Mouse (Mus musculus) liver, embryonic 12.5 days (tissue): ENCODE data around the gene Wipi2. TPM values are rescaled to one million over a fixed set of nuclear protein-coding genes. Genes with fewer than 3 reads are reported as not detected.

Source experiments
- ATAC-seq: fragments of 200-750 bp; cut with Nextera tagmentation; 2 replicates; pipeline ENCODE4 v1.8.0; 2017; ENCODE audit warnings: moderate number of reproducible peaks, mild to moderate bottlenecking, moderate library complexity
- H3K27ac ChIP-seq: fragments of 300-500 bp; sonication (generic); 2 replicates; pipeline ENCODE4 v1.5.1; 2016; ENCODE audit warnings: mild to moderate bottlenecking
- H3K27me3 ChIP-seq: fragments of 300-500 bp; sonication (generic); replicated peaks from 2 replicates; pipeline ENCODE4 v1.6.1; 2016; ENCODE audit warnings: mild to moderate bottlenecking, moderate library complexity
- H3K36me3 ChIP-seq: fragments of 300-500 bp; sonication (generic); 2 replicates; pipeline ENCODE4 v1.6.1; 2016; ENCODE audit warnings: mild to moderate bottlenecking, moderate library complexity
- H3K4me1 ChIP-seq: fragments of 300-500 bp; sonication (generic); 2 replicates; pipeline ENCODE4 v1.6.1; 2016
- H3K4me2 ChIP-seq: fragments of 300-500 bp; sonication (generic); 2 replicates; pipeline ENCODE4 v1.6.1; 2016; ENCODE audit warnings: mild to moderate bottlenecking, moderate library complexity
- H3K4me3 ChIP-seq: fragments of 300-500 bp; sonication (generic); 2 replicates; pipeline ENCODE4 v1.5.1; 2016; ENCODE audit warnings: mild to moderate bottlenecking, moderate library complexity
- H3K9ac ChIP-seq: fragments of 300-500 bp; sonication (generic); 2 replicates; pipeline ENCODE4 v1.6.1; 2016; ENCODE audit warnings: mild to moderate bottlenecking, moderate library complexity
- H3K9me3 ChIP-seq: fragments of 300-500 bp; sonication (generic); replicated peaks from 2 replicates; pipeline ENCODE4 v1.6.1; 2016; ENCODE audit warnings: mild to moderate bottlenecking, moderate library complexity
- WGBS: fragments of 180-500 bp; shearing (Covaris S2); methylation state at CpG from one replicate; pipeline ENCODE4 v1.1.7; 2016; ENCODE audit not compliant: insufficient replicate concordance; 5-methylcytosine and 5-hydroxymethylcytosine counted together
- polyA plus RNA-seq: library from polyadenylated mRNA; unstranded; fragments of >200 nt; fragmentation: Nextera tagmentation; extraction: Ambion mirVana; gene quantifications from 2 replicates; pipeline ENCODE4 v1.2.1, GENCODE M21; 2016

Gene Wipi2
- polyA plus RNA-seq, 1 experiment from 2014 or later = 50.1 TPM

DNA sequence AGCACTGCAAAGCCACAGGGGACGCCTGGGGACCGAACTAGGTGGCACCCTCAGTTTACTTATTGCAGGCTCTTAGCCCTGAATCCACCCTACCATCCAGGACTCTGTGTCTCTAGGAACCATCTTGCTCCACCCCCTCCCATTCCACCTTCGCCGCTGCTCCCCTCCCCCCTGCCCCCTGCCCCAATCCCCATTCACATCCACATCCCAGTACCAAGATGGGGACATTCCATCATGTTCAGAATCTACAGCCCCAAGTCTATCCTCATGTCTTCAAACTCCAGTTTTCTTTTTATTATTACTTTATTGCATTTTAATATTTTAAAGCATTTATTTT lies 18.5 kb upstream of the Wipi2 start:
- 15% methylated on average over 4 of the region's 4 CpGs for WGBS
- Histone ChIP-seq H3K9me3 (no peaks in the 10 kb centered on the region), H3K4me3 (peak overlapping the region; percentile 37; the same call in 1 of the 2 replicates), H3K4me2 (peak overlapping the region; percentile 50), H3K27ac (no peak overlapping the region), H3K9ac (0 out of 2 replicates have a peak overlapping the region, but pooled peaks have one; percentile 25), H3K36me3 (no peaks in the 10 kb centered on the region), H3K4me1 (0 out of 2 replicates have a peak, but pooled peaks cover 3% of the 10 kb centered on the region), H3K27me3 (peaks cover 45% of the 10 kb centered on the region)
- ATAC-seq = peak; percentile 31; the same call in 1 of the 2 replicates

- no peak overlapping the region for H3K27ac ChIP-seq
- peaks cover 45% of the 10 kb centered on the region for H3K27me3 ChIP-seq
- no peak overlapping the region for H3K9ac ChIP-seq
- ATAC-seq = no peak
- H3K4me3 ChIP-seq = no peak overlapping the region
- no peak overlapping the region for H3K4me2 ChIP-seq
- WGBS = 60% methylated on average over 4 of the region's 4 CpGs
- H3K36me3 ChIP-seq = no peaks in the 10 kb centered on the region
- no peaks in the 10 kb centered on the region for H3K9me3 ChIP-seq
- peaks cover 5% of the 10 kb centered on the region; the same call in 1 of the 2 replicates for H3K4me1 ChIP-seq
Observed at GRCm38 (mm10) chr5:142610362-142610761, 17.1 kb upstream of the Wipi2 start.

GRCm38 (mm10) chr5:142614513-142614912 lies 13.0 kb upstream of the Wipi2 start:
- Histone ChIP-seq H3K4me2 (no peak overlapping the region), H3K27ac (peak overlapping the region; percentile 63; the same call in 1 of the 2 replicates), H3K9me3 (no peaks in the 10 kb centered on the region), H3K36me3 (no peaks in the 10 kb centered on the region), H3K27me3 (peaks cover 16% of the 10 kb centered on the region), H3K4me3 (no peak overlapping the region), H3K4me1 (peaks cover 11% of the 10 kb centered on the region; the same call in 1 of the 2 replicates), H3K9ac (no peak overlapping the region)
- 59% methylated on average over 3 of the region's 3 CpGs for WGBS
- peak; percentile 66 for ATAC-seq

DNA sequence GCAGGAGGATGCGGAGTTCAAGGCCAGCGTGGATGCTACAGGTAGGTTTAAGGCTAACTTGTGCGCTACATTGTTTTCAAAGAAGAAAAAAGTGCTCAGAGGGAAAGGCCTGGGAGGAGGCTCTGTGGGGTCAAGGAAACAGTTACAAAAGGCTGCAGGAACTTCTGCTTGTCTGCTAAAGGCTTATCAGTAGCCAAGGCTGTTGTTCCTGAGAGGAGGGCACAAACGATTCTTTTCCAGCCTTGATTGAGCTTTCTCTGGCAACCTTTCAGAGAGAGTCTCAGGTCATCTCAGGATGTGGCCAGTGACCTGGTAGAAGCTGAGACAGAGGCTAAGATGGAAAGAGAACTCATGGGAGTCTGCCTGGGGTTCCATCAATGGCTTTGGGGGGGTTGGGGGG lies 11.9 kb upstream of the Wipi2 start:
- no peak for ATAC-seq
- Histone ChIP-seq H3K4me2 (no peak overlapping the region), H3K27me3 (peaks cover 7% of the 10 kb centered on the region; the same call in 1 of the 2 replicates), H3K4me3 (no peak overlapping the region), H3K27ac (no peak overlapping the region), H3K9ac (peak overlapping the region; percentile 39; the same call in 1 of the 2 replicates), H3K9me3 (no peaks in the 10 kb centered on the region), H3K4me1 (peaks cover 11% of the 10 kb centered on the region; the same call in 1 of the 2 replicates), H3K36me3 (no peaks in the 10 kb centered on the region)
- 52% methylated on average over 4 of the region's 4 CpGs for WGBS

DNA sequence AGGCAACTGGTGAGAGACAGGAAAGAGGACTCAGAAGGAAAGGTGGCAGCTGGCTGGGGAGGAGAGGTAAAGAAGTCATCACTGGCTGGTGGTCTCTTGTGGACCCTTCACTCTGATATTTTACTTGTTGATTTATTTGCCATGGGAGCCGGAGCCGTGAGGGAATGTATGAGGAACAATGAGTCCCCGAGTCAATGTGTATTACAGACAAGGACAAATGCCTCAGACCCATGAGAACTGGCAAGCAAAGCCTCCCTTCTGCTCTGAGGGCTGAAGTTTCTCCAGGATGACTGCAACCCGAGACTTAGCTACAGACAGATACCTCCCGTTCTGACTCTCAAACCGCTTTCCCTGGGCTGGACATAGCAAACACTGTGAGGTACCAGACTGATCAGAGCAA lies 11.2 kb upstream of the Wipi2 start:
- no peak for ATAC-seq
- no peaks in the 10 kb centered on the region for H3K36me3 ChIP-seq
- H3K27ac ChIP-seq = no peak overlapping the region
- no peak overlapping the region for H3K4me2 ChIP-seq
- H3K4me3 ChIP-seq = no peak overlapping the region
- H3K9ac ChIP-seq = no peak overlapping the region
- H3K27me3 ChIP-seq = 0 out of 2 replicates have a peak, but pooled peaks cover 4% of the 10 kb centered on the region
- 40% methylated on average over 6 of the region's 6 CpGs for WGBS
- peaks cover 11% of the 10 kb centered on the region; the same call in 1 of the 2 replicates for H3K4me1 ChIP-seq
- no peaks in the 10 kb centered on the region for H3K9me3 ChIP-seq

GRCm38 (mm10) chr5:142619866-142620265 lies 7.6 kb upstream of the Wipi2 start:
- ATAC-seq = no peak
- Histone ChIP-seq H3K27me3 (peaks cover 4% of the 10 kb centered on the region; the same call in 1 of the 2 replicates), H3K4me1 (peaks cover 11% of the 10 kb centered on the region; the same call in 1 of the 2 replicates), H3K4me2 (no peak overlapping the region), H3K9me3 (no peaks in the 10 kb centered on the region), H3K36me3 (no peaks in the 10 kb centered on the region), H3K4me3 (no peak overlapping the region), H3K9ac (no peak overlapping the region), H3K27ac (no peak overlapping the region)
- WGBS = 15% methylated on average over 5 of the region's 5 CpGs

DNA sequence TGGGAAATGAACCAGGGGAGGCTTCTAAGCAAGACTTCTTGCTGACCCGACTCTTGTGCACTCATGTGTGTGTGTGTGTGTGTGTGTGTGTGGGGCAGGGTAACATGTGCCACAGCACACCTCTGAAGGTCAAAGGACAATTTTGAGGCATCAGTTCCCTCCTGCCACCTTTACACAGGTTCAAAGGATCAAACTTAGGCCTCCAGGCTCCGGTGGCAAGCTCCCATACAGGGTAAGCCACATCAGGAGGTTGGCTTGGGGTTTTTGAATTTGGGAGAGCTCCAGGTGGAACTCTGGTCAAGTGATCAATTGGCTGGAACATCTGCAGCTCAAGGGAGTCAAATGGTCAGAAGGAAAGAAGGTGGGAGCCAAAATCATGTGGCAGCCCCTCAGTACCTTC lies 6.1 kb upstream of the Wipi2 start:
- ATAC-seq = no peak
- Histone ChIP-seq H3K27ac (no peak overlapping the region), H3K36me3 (no peaks in the 10 kb centered on the region), H3K9me3 (no peaks in the 10 kb centered on the region), H3K4me3 (no peak overlapping the region), H3K27me3 (peaks cover 16% of the 10 kb centered on the region), H3K4me1 (no peaks in the 10 kb centered on the region), H3K9ac (no peak overlapping the region), H3K4me2 (no peak overlapping the region)
- 61% methylated on average over 2 of the region's 2 CpGs for WGBS

- no peaks in the 10 kb centered on the region for H3K9me3 ChIP-seq
- H3K9ac ChIP-seq = no peak overlapping the region
- WGBS = 52% methylated on average over 1 of the region's 1 CpGs
- peaks cover 19% of the 10 kb centered on the region for H3K27me3 ChIP-seq
- H3K36me3 ChIP-seq = no peaks in the 10 kb centered on the region
- H3K27ac ChIP-seq = no peak overlapping the region
- no peak overlapping the region for H3K4me2 ChIP-seq
- ATAC-seq = no peak
- no peaks in the 10 kb centered on the region for H3K4me1 ChIP-seq
- no peak overlapping the region for H3K4me3 ChIP-seq
Observed at GRCm38 (mm10) chr5:142622134-142622533, 5.4 kb upstream of the Wipi2 start.

- Histone ChIP-seq H3K4me3 (no peak overlapping the region), H3K27ac (no peak overlapping the region), H3K9me3 (no peaks in the 10 kb centered on the region), H3K4me1 (peaks cover 6% of the 10 kb centered on the region), H3K27me3 (peaks cover 19% of the 10 kb centered on the region), H3K9ac (no peak overlapping the region), H3K4me2 (no peak overlapping the region), H3K36me3 (no peaks in the 10 kb centered on the region)
- WGBS = 80% methylated on average over 7 of the region's 7 CpGs
- no peak for ATAC-seq
Observed at GRCm38 (mm10) chr5:142623080-142623479, 4.4 kb upstream of the Wipi2 start.

- under 1% methylated on average over 69 of the region's 69 CpGs for WGBS
- peak overlapping the region; percentile 91 for H3K4me2 ChIP-seq
- ATAC-seq = peak; percentile 98
- no peaks in the 10 kb centered on the region for H3K9me3 ChIP-seq
- H3K36me3 ChIP-seq = peaks cover 33% of the 10 kb centered on the region
- H3K27me3 ChIP-seq = peaks cover 15% of the 10 kb centered on the region
- H3K9ac ChIP-seq = peak overlapping the region; percentile 98
- H3K27ac ChIP-seq = peak overlapping the region; percentile 95
- peaks cover 30% of the 10 kb centered on the region for H3K4me1 ChIP-seq
- H3K4me3 ChIP-seq = peak overlapping the region; percentile 100
Observed at GRCm38 (mm10) chr5:142628726-142629662, 1.5 kb downstream of the Wipi2 start.

DNA sequence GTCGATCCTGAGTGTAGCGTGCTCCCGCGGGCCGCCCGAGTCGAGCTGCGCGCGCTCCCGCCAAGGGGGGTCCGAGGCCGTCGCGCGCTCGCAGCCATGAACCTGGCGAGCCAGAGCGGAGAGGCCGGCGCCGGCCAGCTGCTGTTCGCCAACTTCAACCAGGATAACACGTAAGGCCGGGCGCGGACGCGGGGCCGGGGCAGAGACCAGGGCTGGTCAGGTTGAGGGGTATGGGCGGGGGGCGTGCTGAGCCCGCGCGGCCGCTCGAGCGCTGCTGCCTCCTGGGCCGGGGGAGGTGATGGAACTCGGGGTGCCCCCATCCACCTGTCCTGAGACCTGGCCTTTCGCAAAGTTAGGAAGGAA lies 2.1 kb downstream of the Wipi2 start:
- Histone ChIP-seq H3K27ac (peak overlapping the region; percentile 95), H3K27me3 (peaks cover 15% of the 10 kb centered on the region), H3K36me3 (peaks cover 40% of the 10 kb centered on the region), H3K9ac (peak overlapping the region; percentile 98), H3K4me2 (peak overlapping the region; percentile 91), H3K4me3 (peak overlapping the region; percentile 100), H3K4me1 (peaks cover 30% of the 10 kb centered on the region), H3K9me3 (no peaks in the 10 kb centered on the region)
- WGBS = 1% methylated on average over 40 of the region's 41 CpGs
- no peak for ATAC-seq

DNA sequence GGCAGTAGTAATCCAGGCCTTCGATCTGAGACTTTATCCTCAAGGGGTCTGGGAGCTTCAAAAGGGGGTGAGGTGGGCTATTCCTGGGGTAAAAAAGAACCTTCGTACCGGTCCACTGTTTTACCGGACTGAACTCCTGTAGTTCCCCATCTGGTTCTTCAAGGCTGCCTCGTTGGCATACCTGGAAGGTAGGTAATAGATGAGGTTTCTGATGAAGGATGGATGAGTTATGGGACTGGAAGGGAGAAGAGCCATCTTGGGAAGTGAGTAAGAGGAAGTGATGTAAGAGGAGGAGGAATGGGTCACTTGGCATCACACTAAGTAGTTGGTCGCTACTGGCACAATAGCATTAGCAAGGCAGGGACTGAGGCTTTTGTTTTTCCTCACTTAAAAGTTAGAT lies 2.7 kb downstream of the Wipi2 start:
- Histone ChIP-seq H3K4me2 (peak overlapping the region; percentile 91), H3K4me3 (peak overlapping the region; percentile 100), H3K9me3 (no peaks in the 10 kb centered on the region), H3K27ac (peak overlapping the region; percentile 95), H3K36me3 (peaks cover 46% of the 10 kb centered on the region), H3K9ac (peak overlapping the region; percentile 98), H3K4me1 (peaks cover 30% of the 10 kb centered on the region), H3K27me3 (peaks cover 15% of the 10 kb centered on the region)
- WGBS = 6% methylated on average over 6 of the region's 6 CpGs
- ATAC-seq = no peak
